Mouse (Mus musculus) hindbrain, embryonic 15.5 days (tissue): ENCODE results near the gene Cldn13. TPM values are rescaled to one million over a fixed set of nuclear protein-coding genes. Genes with fewer than 3 reads are reported as not detected.
A peak's percentile ranks its signal among the peaks of the same experiment; 100 is the strongest.
"Not testable (repeated sequence)": the region's sequence is repeated elsewhere in the genome, so short reads cannot be mapped to it uniquely, and the experiment has no call there.

Source experiments
- ATAC-seq: fragments of 200-750 bp; cut with Nextera tagmentation; 2 replicates; pipeline ENCODE4 v1.8.0; 2017; ENCODE audit warnings: low read depth, moderate number of reproducible peaks, moderate TSS enrichment; ENCODE audit not compliant: low FRiP score
- H3K27ac ChIP-seq: fragments of 300-500 bp; sonication (generic); replicated peaks from 2 replicates; pipeline ENCODE4 v1.5.1; 2015; ENCODE audit warnings: mild to moderate bottlenecking, inconsistent platforms
- H3K27me3 ChIP-seq: fragments of 300-500 bp; sonication (generic); 2 replicates; pipeline ENCODE4 v1.6.1; 2015; ENCODE audit warnings: control low read depth, inconsistent platforms
- H3K36me3 ChIP-seq: fragments of 300-500 bp; sonication (generic); 2 replicates; pipeline ENCODE4 v1.6.1; 2015; ENCODE audit warnings: control low read depth, inconsistent platforms
- H3K4me1 ChIP-seq: fragments of 300-500 bp; sonication (generic); replicated peaks from 2 replicates; pipeline ENCODE4 v1.6.1; 2015; ENCODE audit warnings: control low read depth, inconsistent platforms
- H3K4me2 ChIP-seq: fragments of 300-500 bp; sonication (generic); 2 replicates; pipeline ENCODE4 v1.6.1; 2015; ENCODE audit warnings: moderate library complexity, mild to moderate bottlenecking, inconsistent platforms
- H3K4me3 ChIP-seq: fragments of 300-500 bp; sonication (generic); 2 replicates; pipeline ENCODE4 v1.5.1; 2015; ENCODE audit warnings: mild to moderate bottlenecking, inconsistent platforms
- H3K9ac ChIP-seq: fragments of 300-500 bp; sonication (generic); 2 replicates; pipeline ENCODE4 v1.6.1; 2015; ENCODE audit warnings: inconsistent platforms
- H3K9me3 ChIP-seq: fragments of 300-500 bp; sonication (generic); 2 replicates; pipeline ENCODE4 v1.6.1; 2016; ENCODE audit warnings: control low read depth, inconsistent platforms
- WGBS: fragments of 180-500 bp; shearing (Covaris S2); methylation state at CpG from one replicate; pipeline ENCODE4 v1.1.7; 2015; 5-methylcytosine and 5-hydroxymethylcytosine counted together
- polyA plus RNA-seq: library from polyadenylated mRNA; unstranded; fragments of >200 nt; fragmentation: Nextera tagmentation; extraction: Ambion mirVana; gene quantifications from 2 replicates; pipeline ENCODE4 v1.2.1, GENCODE M21; 2015

Gene Cldn13
- polyA plus RNA-seq, 1 experiment from 2014 or later, result 0.23 TPM

DNA sequence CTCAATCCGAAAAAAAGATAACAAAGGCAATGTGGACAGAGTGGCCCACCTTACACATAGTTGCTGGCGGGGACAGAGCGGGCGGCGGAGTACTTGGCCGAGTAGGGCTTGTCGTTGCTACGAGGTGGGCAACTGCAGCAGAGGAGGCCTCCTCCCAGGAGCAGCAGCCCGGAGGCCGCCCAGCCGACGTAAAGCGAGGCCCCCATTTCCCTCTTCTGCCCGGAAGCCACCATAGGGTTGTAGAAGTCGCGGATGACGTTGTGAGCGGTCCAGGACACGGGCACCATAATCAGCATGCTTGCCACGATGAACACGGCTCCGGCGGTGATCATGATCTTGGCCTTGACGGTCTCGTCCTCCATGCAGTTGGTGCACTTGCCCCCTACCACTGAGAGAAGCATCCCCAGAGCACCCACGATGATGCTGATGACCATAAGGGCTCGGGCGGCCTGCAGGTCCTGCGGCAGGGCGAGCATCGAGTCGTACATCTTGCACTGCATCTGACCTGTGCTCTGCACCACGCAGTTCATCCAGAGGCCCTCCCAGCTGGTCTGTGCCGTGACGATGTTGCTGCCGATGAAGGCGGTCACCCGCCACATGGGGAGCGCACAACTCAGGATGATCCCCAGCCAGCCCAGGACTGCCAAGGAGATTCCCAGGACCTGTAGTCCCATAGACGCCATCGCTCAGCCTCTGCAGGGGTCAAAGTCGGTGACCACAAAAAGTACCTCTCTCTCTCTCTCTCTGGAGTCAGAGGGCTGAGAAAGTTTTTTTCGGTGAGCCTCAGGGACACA lies 30.9 kb upstream of the Cldn13 start:
- Histone ChIP-seq H3K36me3 (no peaks in the 10 kb centered on the region), H3K27me3 (peaks cover 21% of the 10 kb centered on the region), H3K27ac (no peak overlapping the region), H3K4me2 (peak overlapping the region; percentile 1; the same call in 1 of the 2 replicates), H3K9me3 (no peaks in the 10 kb centered on the region), H3K9ac (no peak overlapping the region), H3K4me3 (no peak overlapping the region), H3K4me1 (0 out of 2 replicates have a peak, but pooled peaks cover 2% of the 10 kb centered on the region)
- ATAC-seq, result no peak
- 24% methylated on average over 41 of the region's 43 CpGs for WGBS

DNA sequence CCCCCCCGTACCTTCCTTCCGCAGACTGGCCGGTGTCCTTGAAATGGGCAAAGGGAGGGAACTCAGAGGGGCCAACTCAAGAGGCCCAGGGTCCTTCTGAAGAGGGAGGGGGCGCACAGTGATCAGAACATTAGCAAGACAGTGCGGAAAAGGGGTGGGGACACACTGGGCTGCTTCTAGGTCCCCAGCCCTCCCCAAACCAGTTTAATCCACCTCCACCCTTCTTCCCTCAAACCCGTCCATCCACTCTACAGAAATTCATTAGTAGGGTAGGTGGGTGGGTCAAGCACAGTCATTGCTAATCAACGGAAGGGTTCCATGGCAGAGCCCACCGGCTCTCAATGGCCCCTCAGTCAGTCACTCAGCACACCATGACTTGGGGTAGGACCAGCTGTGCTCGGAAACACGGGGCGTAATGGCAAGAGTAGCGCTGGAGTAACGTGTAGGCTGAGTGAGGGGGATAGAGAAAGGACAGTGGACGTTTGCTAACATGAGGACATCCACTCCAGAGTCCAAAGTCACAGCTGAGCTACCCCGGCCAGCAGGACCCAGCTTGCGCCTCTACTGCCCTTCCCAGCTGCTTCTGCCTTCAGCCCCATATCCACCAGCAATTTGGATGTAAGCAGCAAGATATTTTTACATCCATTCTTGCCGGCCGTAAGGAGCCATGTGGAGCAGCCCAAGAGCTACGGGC lies 30.1 kb upstream of the Cldn13 start:
- Histone ChIP-seq H3K9me3 (no peaks in the 10 kb centered on the region), H3K36me3 (no peaks in the 10 kb centered on the region), H3K27ac (no peak overlapping the region), H3K27me3 (peaks cover 21% of the 10 kb centered on the region), H3K9ac (no peak overlapping the region), H3K4me3 (no peak overlapping the region), H3K4me1 (0 out of 2 replicates have a peak, but pooled peaks cover 2% of the 10 kb centered on the region), H3K4me2 (no peak overlapping the region)
- ATAC-seq, result no peak
- WGBS, result 47% methylated on average over 19 of the region's 19 CpGs

DNA sequence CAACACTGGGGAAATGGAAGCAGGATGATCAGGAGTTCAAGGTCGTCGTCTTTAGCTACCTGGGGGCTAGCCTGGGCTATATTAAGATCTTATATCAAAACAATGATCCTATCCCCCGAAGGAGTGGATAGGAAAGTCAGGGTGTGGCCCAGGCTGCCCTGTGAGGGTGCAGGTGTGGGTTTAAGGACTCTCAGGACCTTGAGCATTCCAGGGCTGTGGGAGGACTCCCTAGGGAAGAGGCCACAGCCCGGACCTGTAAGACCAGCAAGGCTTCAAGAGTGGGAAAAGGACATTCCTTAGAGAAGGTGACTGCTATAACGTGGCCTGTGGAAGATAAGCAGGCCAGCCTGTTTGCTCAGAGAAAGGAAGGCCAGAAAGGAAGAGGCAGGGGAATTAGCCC lies 28.9 kb upstream of the Cldn13 start:
- WGBS, result 78% methylated on average over 5 of the region's 5 CpGs
- Histone ChIP-seq H3K4me1 (0 out of 2 replicates have a peak, but pooled peaks cover 2% of the 10 kb centered on the region), H3K27me3 (peaks cover 21% of the 10 kb centered on the region), H3K9ac (no peak overlapping the region), H3K4me3 (no peak overlapping the region), H3K4me2 (no peak overlapping the region), H3K36me3 (no peaks in the 10 kb centered on the region), H3K9me3 (no peaks in the 10 kb centered on the region), H3K27ac (no peak overlapping the region)
- ATAC-seq, result no peak

DNA sequence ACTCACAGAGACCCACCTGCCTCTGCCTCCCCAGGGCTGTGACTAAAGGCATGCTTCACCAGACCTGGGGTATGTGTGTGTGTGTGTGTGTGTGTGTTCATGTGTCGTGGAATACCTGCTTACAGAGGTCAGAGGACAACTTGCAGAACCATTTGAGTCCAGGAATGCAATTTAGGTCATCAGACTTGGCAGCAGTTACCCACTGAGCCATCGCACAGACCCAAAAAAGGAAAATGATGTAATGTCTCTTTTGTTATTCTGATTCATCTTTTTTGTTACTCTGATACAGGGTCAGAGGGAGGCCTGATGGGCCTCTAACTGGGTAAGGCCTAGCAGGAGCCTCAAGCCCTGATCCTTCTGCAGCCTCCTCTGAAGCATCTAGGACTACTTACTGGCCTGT lies 27.4 kb upstream of the Cldn13 start:
- no peak overlapping the region for H3K4me2 ChIP-seq
- 0 out of 2 replicates have a peak, but pooled peaks cover 2% of the 10 kb centered on the region for H3K4me1 ChIP-seq
- no peaks in the 10 kb centered on the region for H3K36me3 ChIP-seq
- H3K9ac ChIP-seq, result no peak overlapping the region
- no peak for ATAC-seq
- H3K27ac ChIP-seq, result no peak overlapping the region
- no peak overlapping the region for H3K4me3 ChIP-seq
- H3K9me3 ChIP-seq, result no peaks in the 10 kb centered on the region
- H3K27me3 ChIP-seq, result peaks cover 21% of the 10 kb centered on the region
- 73% methylated on average over 2 of the region's 2 CpGs for WGBS

DNA sequence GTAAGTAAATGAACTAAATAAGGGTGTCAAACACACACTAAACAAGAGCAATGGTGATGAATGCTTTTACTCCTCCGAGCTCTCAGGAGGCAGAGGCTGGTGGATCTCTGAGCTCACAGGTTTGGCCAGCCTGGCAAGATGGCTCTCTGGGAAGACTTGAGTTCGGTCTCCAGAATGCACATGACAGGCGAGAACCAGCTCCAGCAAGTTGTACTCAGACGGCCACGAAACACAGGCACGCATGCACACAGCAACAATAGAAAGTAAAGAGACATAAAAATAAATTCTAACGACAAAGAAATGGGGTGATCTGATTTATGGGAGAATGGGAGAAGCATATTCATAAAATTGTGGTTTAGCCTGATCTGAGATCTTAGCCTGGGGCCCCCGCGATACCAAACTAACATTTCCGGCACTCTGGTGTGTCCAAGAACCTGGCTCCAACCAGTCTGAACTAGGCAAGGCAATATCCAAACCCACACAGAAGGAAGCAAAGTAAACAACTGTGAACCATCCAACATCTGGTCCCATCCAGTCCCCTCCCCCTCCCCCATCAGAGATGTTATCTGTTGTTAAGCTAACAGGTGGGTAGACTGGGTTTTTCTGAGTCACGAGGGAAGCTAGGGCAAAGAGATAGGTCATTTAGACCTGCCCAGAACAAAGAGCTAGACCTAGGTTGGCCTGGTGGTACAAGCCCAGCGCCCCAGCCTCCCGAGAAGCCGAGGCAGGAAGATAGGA lies 26.3 kb upstream of the Cldn13 start:
- no peak overlapping the region for H3K4me2 ChIP-seq
- no peak for ATAC-seq
- H3K4me1 ChIP-seq, result 0 out of 2 replicates have a peak, but pooled peaks cover 2% of the 10 kb centered on the region
- H3K4me3 ChIP-seq, result no peak overlapping the region
- H3K27me3 ChIP-seq, result peaks cover 16% of the 10 kb centered on the region
- 86% methylated on average over 14 of the region's 14 CpGs for WGBS
- H3K9me3 ChIP-seq, result no peaks in the 10 kb centered on the region
- no peak overlapping the region for H3K27ac ChIP-seq
- no peak overlapping the region for H3K9ac ChIP-seq
- H3K36me3 ChIP-seq, result no peaks in the 10 kb centered on the region

DNA sequence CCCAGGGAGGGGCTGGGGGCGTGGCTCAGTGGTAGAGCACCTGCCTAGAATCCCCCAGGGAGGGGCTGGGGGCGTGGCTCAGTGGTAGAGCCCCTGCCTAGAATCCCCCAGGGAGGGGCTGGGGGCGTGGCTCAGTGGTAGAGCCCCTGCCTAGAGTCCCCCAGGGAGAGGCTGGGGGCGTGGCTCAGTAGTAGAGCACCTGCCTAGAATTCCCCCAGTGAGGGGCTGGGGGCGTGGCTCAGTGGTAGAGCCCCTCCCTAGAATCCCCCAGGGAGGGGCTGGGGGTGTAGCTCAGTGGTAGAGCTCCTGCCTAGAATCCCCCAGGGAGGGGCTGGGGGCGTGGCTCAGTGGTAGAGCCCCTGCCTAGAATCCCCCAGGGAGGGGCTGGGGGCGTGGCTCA lies 24.2 kb upstream of the Cldn13 start:
- H3K27me3 ChIP-seq, H3K9ac ChIP-seq, H3K4me1 ChIP-seq, H3K36me3 ChIP-seq, ATAC-seq, H3K4me2 ChIP-seq, H3K9me3 ChIP-seq, H3K4me3 ChIP-seq, H3K27ac ChIP-seq: not testable (repeated sequence)
- 93% methylated on average over 3 of the region's 7 CpGs for WGBS

DNA sequence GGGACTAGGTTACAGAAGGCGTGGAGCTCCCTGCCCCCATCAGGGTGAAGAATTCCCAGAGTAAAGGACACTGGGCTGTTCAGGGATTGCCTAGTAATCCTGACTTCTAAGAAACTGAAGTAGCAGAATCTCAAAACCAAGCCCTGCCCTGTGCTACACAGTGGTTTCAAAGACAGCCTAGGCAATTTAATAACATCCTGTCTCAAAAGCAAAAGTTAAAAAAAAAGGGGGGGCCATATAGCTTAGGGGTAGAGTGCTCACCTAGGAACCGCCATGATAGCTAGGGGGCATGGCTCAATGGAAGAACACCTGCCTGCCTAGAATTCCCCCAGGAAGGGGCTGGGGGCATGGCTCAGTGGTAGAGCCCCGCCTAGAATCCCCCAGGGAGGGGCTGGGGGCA lies 23.7 kb upstream of the Cldn13 start:
- WGBS, result 82% methylated on average over 3 of the region's 3 CpGs
- no peak for ATAC-seq

DNA sequence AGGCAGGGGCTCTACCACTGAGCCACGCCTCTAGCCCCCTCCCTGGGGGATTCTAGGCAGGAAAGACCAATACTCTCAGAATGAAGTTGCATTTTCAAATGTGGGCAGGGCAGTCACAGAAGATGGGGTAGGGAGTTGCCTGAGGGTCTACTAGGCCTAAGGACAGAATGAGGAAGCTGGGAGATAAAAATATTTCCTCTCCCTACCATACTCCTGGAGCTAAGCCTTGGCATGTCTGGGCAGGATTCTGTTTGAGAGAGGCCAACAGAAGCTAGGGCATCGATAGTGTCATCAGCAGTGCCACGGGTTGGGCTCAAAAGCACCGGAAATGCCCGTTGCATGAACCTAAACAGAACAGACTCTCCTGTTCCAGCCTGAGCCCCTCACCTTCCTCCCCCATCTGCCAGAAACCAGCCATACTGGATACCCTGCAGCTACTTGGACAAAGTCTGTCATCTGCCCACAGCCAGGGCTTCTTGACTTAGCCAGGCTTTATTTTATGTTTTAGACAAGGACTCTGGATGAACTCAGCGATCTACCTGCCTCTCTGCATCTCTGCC lies 21.4 kb upstream of the Cldn13 start:
- H3K27me3 ChIP-seq, result no peaks in the 10 kb centered on the region
- no peak for ATAC-seq
- peaks cover 6% of the 10 kb centered on the region for H3K4me1 ChIP-seq

More for the DNA sequence above, 23.7 kb upstream of the Cldn13 start:
- Histone ChIP-seq H3K4me1 (no peaks in the 10 kb centered on the region), H3K4me3 (no peak overlapping the region), H3K36me3 (no peaks in the 10 kb centered on the region), H3K9me3 (no peaks in the 10 kb centered on the region), H3K27me3 (no peaks in the 10 kb centered on the region), H3K27ac (no peak overlapping the region), H3K9ac (no peak overlapping the region), H3K4me2 (no peak overlapping the region)

DNA sequence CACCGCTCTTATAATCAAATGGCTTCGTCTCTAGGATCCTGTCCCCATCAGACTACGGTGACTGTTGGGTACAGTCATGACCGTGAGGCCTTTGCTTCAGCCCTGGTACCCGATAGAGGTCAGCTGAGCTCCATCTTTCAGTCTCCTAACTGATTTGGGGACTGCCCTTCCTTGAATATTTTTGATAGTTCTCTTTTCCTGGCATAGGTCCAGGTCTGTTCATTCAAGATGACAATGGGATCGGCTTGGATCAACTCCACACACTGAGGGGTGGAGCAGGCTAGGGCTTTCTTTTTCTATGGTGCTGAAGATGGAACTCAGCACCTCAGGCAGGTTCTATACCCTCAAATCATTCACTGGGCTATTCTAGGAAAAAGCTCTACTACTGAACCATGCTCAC lies 20.7 kb upstream of the Cldn13 start:
- ATAC-seq, result no peak
- Histone ChIP-seq H3K9ac (no peak overlapping the region), H3K4me1 (peaks cover 6% of the 10 kb centered on the region), H3K4me2 (no peak overlapping the region), H3K9me3 (no peaks in the 10 kb centered on the region), H3K36me3 (no peaks in the 10 kb centered on the region), H3K27me3 (no peaks in the 10 kb centered on the region), H3K27ac (no peak overlapping the region), H3K4me3 (no peak overlapping the region)
- 87% methylated on average over 6 of the region's 6 CpGs for WGBS

More for the DNA sequence above, 21.4 kb upstream of the Cldn13 start:
- Histone ChIP-seq H3K36me3 (no peaks in the 10 kb centered on the region), H3K9ac (no peak overlapping the region), H3K27ac (no peak overlapping the region), H3K9me3 (no peaks in the 10 kb centered on the region), H3K4me3 (no peak overlapping the region), H3K4me2 (no peak overlapping the region)
- WGBS, result 85% methylated on average over 6 of the region's 6 CpGs

DNA sequence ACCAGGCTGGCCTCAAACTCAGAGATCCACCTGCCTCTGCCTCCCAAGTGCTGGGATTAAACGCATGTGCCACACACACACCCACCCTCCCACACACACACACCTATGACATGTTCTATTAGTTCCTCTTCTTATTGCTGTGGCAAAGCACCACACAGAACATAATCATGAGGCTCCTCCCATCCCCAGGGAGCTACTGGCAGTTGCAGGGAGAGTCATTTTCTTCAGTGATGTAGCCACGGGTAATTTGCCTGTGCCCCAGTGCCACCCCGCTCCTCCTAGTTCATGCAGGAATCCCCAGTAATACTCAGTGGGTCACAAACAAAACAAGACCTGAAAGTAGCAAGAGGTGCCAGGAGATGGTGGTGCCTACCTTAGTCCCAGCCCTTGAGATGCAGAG lies 19.3 kb upstream of the Cldn13 start:
- H3K9ac ChIP-seq, result no peak overlapping the region
- no peak overlapping the region for H3K27ac ChIP-seq
- H3K4me1 ChIP-seq, result peaks cover 6% of the 10 kb centered on the region
- H3K36me3 ChIP-seq, result no peaks in the 10 kb centered on the region
- ATAC-seq, result no peak
- 91% methylated on average over 3 of the region's 3 CpGs for WGBS
- H3K27me3 ChIP-seq, result no peaks in the 10 kb centered on the region
- no peak overlapping the region for H3K4me2 ChIP-seq
- no peak overlapping the region for H3K4me3 ChIP-seq
- no peaks in the 10 kb centered on the region for H3K9me3 ChIP-seq

DNA sequence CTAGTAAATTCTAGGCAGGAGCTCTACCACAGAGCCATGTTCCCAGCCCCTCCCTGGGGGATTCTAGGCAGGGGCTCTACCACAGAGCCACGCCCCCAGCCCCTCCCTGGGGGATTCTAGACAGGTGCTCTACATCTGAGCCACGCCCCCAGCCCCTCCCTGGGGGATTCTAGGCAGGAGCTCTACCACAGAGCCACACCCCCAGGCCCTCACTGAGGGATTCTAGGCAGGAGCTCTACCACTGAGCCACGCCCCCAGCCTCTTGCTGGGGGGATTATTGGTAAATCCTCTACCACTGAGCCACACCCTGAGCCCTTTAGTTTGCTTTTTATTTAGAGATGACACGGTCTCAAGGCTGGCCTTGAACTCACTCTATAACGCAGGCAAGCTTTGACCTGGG lies 18.4 kb upstream of the Cldn13 start:
- not testable (repeated sequence) for H3K9ac ChIP-seq, H3K4me3 ChIP-seq, H3K4me1 ChIP-seq, H3K9me3 ChIP-seq, H3K36me3 ChIP-seq, ATAC-seq, H3K4me2 ChIP-seq, H3K27ac ChIP-seq, H3K27me3 ChIP-seq
- 94% methylated on average over 5 of the region's 5 CpGs for WGBS

DNA sequence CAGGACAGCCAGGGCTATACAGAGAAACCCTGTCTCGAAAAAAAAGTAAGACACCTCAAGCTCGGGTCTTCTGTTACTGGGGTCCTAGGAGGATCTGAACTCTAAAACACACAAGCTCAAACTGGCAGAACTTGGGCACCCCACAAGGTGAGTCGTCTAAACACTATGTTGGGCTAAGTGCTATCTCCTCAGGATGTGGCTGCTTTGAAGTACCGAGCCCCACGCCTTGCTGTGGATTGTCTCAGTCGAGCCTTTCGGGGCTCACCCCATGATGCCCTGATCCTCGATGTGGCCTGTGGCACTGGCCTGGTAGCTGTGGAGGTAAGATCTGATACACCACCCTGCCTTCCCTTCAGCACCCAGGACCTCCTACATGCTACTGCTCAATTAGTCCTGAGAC lies 18.0 kb upstream of the Cldn13 start:
- Histone ChIP-seq H3K4me1 (peaks cover 6% of the 10 kb centered on the region), H3K9ac (no peak overlapping the region), H3K4me2 (peak overlapping the region; percentile 99; the same call in 1 of the 2 replicates), H3K36me3 (no peaks in the 10 kb centered on the region), H3K9me3 (no peaks in the 10 kb centered on the region), H3K27me3 (no peaks in the 10 kb centered on the region), H3K27ac (no peak overlapping the region), H3K4me3 (no peak overlapping the region)
- no peak for ATAC-seq
- WGBS, result 92% methylated on average over 8 of the region's 8 CpGs
